Mouse (Mus musculus) Muller cell, postnatal 12 days (primary cell): ENCODE measurements at regions not wholly inside any gene's neighbourhood (a gene's known extent, or its start where the extent isn't known, plus 50 kb on each side); places are given as distances from the start of the nearest gene placed in this dataset.

Source experiments
- DNase-seq: peaks from one replicate; pipeline ENCODE4 v3.0.0-alpha.2; 2015; ENCODE audit errors: inconsistent ontology term

DNA sequence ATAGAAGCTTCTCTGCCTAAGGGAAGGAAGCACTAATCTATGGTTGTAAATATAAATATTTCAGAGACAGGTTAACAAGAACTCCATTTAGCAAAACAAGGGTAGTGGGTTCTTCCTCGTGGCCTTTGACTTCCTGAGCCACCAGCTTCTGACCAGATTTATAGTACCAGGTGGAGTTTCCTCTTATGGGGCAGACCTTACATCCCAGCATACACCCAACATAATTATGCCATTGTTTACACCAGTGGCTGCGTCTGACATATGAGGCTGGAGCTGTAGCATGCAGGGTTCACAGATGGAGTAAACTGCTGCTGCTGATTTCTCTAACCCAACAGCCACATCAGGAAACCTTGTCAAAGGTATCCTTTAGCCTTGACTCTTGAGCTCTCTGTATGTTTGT is 75.5 kb downstream of the Trib2 start:
- DNase-seq, result no peak

DNA sequence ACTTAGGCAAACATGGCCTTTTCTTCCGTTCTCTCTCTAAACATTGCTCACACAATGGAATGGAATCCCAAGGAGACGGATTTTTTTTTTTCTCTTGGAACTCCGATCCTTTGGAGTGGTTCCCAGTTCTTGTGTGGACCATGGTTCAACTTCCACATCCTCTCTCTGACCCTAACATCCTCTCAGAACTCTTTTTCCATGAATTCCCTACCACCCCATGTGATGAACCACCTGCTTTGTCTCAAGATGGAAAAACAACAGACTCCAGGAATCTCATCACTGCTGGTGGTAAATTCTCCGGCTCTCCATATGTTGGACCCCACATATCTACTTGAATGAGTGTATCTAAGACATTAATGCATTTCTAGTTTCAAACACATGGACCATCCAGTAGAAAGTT is 77.7 kb downstream of the Trib2 start:
- DNase-seq, result no peak

DNA sequence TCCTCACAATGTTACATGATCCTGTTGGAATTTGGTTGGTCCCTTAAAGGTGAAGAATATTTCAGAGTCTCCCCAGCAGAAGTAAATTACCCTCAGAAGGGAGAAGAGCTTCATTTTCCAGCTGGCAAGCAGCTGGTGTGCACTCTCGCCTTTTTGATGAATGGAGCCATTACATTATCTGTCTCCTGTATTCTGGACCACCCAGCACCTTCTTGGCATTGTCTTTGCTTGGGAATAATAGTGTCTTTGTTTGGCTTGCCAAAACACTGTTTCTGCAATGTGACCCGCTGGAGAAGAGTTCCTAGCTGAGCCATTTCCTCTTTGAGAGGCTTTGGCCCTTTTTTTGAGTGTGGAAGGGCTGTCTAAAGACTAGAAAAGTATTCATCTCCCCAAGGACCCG is 85.5 kb downstream of the Trib2 start:
- DNase-seq, result peak; percentile 86

DNA sequence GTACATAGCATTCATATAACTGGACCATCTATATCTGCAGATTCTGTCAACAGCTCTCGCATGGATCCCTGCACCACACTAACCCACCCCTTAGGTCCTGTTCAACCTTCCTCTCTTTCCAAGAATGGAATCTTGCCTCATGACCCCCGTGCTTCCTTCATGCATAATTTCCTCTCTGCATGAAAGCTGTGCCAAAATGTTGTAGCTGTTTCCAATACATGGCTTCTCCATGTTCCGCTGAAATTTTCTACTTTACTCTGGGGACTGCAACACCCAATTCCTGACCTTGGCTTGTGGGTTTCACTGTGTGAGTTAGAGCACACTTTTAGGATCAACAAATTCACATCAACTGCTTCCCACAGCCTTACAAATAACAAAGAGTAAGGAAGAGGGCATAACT is 87.0 kb downstream of the Trib2 start:
- no peak for DNase-seq

DNA sequence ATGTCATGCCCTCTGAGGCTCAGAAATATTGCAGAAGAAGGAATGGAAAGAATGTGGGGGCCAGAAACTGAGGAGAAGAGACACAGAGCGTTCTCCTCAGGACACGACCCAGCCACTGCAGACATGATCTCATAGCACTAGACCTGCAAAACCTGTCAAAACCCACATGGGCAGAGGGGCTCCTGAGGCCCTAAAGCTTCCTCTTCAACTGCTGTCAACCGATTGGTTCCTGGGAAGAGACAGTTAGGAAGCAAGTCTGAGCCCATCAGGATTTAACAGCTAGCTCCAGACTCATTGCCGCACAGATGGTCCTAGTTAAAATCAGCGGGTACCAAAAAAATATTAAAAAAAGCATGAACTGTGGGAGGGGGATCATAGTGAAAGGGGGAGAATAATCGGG is 93.2 kb downstream of the Trib2 start:
- DNase-seq, result no peak

DNA sequence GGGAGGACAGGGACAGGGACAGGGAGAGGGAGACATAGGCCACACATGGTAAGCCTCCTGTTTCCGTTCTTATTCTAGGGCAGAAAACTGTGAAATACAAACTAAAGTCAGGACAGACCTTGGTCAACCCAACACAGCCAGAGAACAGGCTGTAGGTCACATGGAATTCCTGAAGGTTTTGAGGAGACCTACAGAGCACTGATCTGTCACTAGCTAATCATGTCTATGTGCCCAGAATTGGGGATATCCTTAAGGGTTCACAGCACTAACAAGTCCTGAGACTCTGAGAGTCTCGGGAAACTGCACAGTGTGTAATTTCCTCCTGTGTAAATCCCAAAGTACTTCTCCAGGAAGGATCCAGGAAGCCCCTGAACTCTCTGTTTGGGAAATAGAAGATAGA is 94.6 kb downstream of the Trib2 start:
- DNase-seq, result no peak

DNA sequence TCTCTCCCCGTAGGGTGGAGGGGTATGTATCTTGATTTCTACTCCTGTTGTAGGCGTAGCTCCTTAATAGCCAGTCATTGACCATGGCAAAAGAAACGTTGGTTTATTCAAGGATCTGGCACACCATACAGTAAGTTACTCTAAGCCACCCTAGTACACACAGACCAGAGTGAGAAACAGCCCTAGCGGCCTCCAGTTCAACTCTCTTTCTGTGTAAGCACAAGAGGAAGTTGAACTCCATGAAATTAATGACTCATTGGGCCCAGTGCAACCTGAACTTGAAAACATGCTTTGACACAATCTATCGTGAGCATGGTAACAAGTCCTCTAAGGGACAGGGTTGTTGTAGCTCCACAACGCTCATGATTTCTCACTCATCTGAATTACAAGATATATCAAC is 96.6 kb downstream of the Trib2 start:
- no peak for DNase-seq

DNA sequence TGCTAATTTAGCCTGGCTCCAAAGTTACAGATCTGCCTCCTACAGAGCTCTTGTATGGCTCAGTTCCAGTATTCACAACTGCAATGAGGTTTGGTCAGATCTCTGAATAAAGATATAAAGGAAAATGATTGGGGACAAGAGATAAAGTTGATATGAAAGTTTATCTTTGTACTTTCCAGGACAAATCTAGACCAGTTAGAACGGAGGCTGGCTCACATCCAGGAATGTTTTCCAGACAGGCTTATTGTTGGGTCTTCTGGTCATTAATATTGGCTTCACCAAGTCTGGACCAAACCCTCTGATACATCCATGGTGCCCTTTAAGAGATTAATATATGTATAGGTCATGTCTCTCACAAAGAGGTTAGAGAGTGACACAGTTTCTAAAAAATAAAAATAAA is 97.9 kb downstream of the Trib2 start:
- no peak for DNase-seq

DNA sequence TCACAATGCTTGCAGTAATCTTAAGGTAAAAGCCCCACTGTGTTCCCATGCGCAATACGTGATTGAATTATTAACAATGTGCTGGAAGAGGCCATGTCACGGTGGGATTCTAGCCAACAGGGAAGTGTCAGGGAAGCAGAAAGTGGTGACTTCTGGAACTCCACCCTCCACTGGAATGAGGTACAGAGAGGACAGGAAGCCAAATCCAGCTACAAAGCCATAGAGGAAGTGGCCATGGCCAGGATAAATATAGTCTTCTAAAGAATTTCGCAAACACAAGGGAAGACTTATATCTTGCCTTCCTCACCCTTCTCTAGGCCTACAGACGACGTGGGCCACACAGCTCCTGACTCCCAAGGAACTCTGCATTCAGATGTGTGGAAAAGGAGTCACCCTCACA is 98.7 kb downstream of the Trib2 start:
- no peak for DNase-seq

DNA sequence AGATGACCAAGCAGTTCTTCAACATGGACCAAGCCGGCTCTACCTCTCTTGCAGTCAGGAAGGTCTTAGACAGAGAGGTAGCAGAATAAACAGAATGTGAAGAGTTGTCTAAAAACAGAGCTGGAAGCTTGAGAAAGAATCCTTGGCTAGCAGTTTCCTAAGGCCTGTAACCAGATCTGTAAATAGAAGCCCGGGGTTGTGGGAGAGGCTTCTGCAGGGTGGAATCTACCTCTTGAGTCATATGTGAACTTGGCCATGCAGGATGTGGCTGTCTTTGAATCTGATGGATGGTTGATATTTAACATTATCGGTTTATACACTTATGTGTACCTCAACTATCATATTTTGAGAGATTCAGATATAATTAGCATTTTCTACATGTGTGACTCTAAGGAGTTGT is 99.4 kb downstream of the Trib2 start:
- no peak for DNase-seq

DNA sequence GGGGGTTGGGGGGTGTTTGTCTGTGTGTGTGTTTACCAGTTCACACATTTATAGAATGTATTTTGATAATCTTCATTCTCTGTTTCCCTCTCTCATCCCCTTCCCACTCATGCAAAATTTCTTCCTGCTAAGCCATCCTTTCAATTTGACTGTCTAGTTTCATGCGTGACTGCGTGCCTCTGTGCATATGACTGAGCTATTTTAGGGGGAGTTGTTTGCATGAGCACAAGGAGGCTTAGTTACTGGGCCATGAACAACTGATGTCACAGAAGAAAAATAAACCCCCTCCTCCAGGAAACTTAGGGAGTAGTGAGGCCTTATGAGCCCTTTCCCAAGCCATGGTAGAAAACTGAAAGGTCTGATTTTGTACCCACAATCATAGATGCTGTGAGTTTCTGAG is 103.1 kb downstream of the Trib2 start:
- no peak for DNase-seq

DNA sequence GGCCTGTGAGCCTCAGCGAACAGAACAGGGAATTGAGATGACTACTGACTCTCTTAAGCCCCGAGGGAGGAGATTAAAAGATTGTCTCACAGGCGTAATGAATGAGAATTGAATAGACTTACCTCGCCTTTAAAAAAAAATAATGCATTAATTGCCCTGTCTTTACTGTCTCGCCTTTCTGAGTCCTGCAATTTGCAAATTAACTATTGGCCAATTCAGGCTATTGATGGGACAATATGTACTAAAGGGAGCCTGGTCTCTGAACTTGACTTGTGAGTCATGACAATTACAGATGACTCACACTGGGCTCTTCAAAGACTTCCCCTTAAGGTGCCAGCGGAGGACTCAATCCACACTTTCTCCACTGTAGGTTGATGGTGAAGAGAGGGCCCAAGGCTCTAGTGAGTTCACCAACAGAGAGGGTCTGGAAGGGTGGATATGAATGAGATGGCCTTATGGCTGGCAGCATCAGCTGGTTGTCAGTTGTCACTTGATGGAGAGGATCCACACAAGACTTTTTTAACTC is 109.1 kb downstream of the Trib2 start:
- peak; percentile 36 for DNase-seq

DNA sequence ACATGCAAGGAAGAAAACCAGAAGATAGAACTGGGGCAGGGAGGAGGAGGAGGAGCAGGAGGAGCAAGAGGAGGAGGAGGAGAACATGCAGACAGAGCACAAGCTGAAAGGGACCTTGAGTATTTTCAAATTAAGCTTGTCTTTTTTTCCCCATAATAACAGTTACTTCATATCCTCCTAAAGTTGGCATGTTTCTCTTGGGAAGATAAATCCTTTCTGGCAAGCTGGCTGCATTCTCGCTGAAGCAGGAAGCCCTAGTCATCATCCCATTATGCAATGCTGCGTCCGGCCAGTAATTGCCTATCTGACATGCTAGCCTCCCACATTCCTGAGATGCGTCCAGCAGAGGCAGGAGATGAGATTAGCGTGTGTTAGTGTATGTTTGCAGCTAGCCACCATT is 112.3 kb downstream of the Trib2 start:
- peak; percentile 93 for DNase-seq

DNA sequence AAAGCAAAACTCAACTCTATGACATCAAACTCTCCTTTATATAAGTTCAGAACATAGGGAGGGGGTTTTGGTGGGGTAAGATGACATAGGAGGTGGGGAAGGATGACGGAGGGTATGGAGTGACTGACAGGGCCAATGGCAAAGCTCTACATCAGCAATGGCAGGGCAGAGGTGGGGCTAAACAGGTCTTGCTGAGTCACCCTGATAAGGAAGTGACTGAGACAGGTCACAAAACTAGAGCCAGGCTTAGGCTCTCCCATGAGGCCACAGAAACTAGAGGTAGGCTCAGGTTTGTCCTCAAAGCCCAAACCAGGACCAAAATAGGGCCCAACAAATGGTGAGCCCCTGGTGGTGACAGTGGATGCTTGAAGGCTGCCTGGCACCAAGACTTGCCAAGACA is 114.6 kb downstream of the Trib2 start:
- DNase-seq, result no peak

DNA sequence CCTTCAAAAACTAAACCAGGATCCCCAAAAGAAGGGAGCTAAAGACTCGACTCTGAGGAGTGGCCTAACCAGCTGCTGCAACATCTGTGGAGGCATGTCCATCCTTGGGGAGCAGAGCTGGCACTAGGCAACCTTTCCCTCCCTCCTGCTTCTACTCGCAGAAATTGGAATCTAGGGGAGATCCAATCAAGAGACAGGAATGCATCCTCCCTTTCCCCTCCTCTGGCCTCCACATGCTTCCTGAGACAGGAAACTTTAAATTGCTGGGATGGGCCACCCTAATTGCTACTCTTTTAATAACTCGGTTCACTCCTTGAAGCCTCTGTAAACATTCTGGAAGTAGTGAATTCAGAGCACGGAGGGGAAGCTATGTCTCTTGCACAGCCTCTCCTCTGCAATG is 117.9 kb downstream of the Trib2 start:
- no peak for DNase-seq

DNA sequence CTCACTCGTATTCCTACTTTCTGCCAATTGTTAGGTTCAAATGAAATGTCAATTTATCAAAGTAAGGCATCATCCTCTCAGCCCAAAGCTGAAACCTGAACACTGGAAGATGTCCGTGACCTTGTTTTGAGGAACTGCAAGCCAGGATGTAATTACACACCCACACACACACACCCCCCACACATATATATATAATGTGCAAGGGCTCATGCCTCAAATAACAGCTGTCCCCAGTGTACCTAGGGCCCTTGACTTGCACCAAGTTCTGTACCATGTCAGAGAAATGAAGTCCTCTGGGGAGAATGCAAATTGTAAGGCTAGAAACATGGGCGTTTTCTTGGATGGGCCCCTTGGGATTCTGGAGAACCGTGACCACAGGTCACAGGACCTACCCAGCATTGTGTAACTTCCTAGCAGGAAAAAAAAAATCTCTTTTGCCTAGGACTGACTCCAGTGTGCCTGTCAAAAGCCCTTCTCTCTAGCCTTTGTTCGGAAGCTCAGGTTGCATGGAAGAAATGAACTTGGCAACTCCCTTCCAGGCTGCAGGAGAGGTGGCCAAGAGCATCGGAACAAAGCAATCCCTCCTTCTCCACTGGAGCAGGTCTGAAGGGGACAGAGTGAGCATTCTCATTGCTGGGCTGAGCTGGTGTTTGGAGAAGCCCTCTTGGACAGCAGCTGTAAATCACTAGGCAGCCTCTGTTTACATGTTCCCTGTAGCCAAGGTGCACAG is 118.5 kb downstream of the Trib2 start:
- no peak for DNase-seq

DNA sequence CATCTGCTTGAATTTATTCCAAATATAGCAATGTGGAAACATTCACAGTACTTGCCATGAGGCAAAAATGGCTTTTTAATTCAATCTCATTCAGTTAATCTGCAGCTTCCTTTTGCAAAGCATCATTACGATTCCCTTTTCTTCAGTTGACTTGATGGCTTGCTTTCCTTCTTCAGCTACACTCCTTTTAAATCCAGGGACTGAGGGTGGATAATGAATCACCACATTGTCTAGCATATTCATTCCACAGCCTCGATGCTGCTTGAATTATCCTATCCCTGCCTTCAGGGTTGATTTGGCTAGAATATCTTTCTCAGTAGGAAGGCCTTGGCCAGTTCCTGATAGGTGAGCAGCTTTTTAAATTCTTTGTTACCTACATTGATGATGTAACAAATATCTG is 128.4 kb downstream of the Trib2 start:
- no peak for DNase-seq

DNA sequence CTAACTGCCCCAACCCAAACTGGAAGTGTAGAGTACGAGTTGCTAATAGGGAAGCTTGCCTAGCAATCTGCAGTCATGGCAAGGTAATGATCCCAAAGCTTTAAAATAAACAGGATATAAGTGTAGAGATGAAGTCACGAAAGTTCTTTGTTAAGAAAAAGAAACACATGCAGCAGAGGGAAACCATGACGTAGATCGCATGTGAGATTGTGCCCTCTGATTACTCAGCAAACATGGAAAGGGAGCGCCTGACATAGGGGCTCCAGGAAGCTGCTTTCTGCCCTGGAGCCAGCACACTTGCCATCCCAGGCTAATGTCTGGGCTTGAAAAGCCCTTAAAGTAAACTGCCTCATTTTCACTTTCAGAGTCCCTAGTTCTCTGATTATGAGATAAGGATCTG is 132.4 kb downstream of the Trib2 start:
- DNase-seq, result no peak

DNA sequence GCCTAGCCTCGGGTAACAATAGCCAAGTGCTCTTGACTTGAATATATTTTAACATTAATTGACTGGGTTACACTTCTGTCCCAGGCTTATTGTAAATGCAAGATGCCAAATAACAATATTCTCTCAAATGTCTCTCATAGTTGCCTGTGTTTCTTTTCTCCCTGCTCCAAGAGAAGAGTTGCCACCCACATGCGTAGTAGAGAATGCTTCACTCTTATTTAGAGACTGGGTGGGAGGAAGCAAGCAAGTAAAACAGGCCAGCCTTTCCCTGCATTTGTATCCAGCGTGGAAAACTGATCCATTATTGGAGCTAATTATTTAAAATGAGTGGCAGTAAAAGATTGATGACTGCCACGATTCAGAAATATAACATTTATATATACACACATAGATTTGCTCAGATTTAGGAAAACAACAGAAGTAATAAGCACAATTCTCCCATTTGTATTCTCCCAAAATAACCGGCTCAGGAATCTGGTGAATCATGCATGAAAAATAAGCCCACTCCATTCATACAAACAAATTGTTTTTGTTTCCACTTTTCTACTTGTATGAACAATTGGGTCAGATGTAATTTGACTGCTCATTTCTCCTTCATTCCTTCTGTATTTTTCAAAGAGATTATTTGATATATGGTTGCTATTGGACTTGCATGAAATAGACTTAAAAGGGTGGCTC is 134.9 kb downstream of the Trib2 start:
- DNase-seq, result peak; percentile 84

DNA sequence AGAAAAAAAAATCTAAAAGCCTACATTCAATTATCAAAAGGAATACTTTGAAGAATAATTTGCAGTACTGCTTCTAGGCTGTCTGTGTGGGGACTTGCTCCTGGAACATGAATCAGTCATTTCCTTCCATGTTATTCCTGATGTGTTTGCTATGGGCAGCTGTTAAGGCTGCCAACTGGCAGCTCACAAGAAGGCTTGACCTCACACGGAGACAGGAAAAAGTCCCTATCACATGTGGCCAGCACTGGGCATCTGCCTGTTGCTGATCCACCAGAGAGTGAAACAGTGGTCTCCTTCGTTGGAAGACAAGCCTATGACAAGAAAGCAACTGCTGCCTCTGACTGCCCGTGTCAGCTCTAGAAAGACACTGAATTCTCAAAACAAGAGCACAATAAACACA is 140.6 kb downstream of the Trib2 start:
- DNase-seq, result no peak

DNA sequence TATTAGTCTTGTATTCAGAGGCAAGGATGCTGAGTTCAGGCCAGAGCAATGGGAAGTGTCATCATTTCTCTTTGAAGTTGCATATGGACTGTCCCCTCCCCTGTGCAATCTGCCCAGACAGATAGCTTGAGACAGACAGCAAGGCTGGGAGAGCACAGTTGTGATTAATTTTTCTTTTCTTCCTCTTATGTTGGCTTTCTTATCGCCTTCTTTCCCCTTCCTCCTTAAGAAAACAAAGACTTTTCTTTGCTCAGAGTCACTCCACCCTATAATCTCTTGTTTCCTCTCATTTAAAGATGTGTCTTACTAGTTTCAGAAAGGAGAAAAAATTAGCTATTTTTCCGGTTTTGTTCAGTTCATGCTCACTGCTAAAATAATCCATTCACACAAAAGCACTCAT is 157.0 kb downstream of the Trib2 start:
- no peak for DNase-seq

DNA sequence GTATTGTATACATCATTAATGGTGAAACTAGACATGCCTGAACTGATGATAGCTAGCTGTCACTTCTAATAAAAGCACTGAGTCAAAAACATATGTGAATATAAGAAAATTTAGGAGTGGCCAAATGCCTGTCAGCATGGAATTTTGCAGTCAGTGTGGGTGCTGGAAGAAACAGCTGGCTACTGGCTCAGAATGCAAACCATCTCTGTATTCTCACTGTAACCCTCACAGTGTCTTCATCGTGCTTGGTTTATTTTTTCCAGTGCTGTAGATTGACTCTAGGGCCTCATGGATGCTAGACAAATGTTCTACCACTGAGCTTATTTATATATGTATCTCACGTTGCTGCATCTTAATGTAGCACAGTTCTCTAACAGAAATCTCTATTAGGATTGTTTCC is 157.4 kb downstream of the Trib2 start:
- no peak for DNase-seq

DNA sequence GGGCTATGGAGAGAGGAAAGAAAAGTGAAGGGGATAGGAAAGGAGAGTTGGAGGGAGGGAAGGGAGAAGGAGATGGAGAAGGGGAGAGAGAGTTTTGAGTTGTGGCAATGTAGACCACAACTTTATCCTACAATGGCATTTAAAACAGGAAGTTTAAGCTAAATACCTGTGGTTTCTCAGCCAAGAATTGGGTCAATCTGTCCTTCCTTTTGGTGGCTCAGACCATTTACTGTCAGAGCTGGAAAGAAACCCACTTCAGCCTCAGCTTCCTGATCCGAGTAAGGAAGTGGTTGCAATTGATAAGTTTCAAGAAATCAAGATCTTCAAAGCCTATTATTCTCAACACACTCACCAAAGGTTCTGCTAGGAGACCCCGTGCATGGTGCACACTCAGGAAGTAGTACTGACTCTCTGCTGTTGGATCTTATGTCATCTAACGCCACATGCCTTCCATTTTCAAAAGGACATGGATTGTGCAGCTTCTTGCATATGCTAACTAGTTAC is 158.9 kb downstream of the Trib2 start:
- DNase-seq, result no peak
